In the genomic region with DNA sequence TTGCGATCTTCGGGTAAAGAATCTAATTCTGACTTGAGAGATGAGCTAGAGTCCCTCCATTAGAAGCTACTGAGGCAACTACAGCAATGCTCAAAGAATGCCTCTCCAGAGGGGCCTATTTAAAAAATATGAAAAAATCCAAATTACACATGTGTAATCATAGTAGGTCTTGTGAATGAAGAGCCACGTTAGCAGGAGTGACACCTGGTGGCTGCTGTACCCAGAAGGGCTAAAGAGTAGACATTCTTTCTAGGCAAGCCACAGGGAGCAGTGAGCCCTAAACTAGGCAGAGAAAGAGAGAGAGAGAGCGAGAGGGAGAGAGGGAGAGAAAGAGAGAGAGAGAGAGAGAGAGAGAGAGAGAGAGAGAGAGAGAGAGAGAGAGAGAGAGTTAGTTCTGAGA, we compare ENCODE assay signal across 22 mouse cellular contexts.
A peak's percentile ranks its signal among the peaks of the same experiment; 100 is the strongest.
DNase-seq lines count a peak whose midpoint lies in the region; ATAC-seq and TF ChIP-seq lines count a peak whose summit lies in the region.
"Had no signal": no experiment of that assay in that cellular context is flagged by ENCODE, and none has a peak within 500 bp of the region (broad histone marks: within the 10 kb centered on the region; RNA-seq: fewer than 3 reads in every experiment).

No protein-coding gene starts in this region.

- TF ChIP-seq EP300 in heart, postnatal 0 days (IDR thresholded peaks at IDR 0.05; ENCODE audit: low read depth), result no peak
- no peak for TF ChIP-seq EP300 in stomach, postnatal 0 days (optimal IDR thresholded peaks at IDR 0.05)

- H3K4me1 ChIP-seq in heart, postnatal 0 days (ENCODE audit: control insufficient read depth, insufficient read depth), result no peaks in the 10 kb centered on the region
- no peaks in the 10 kb centered on the region for H3K4me1 ChIP-seq in kidney, postnatal 0 days (replicated peaks; ENCODE audit: insufficient read depth, low read length)
- H3K4me1 ChIP-seq in kidney, embryonic 14.5 days (ENCODE audit: control insufficient read depth, insufficient read depth, low read length), result no peaks in the 10 kb centered on the region
- no peaks in the 10 kb centered on the region for H3K4me1 ChIP-seq in lung, adult 2 months (ENCODE audit: control insufficient read depth, insufficient read depth, low read length)
- H3K4me1 ChIP-seq in stomach, postnatal 0 days (replicated peaks; ENCODE audit: control insufficient read depth, insufficient read depth), result no peaks in the 10 kb centered on the region
- H3K4me1 ChIP-seq: forebrain, embryonic 10.5 days; heart, embryonic 15.5 days; kidney, embryonic 15.5 days; liver, embryonic 12.5 days; lung, embryonic 15.5 days; midbrain, embryonic 12.5 days had no signal

- no peaks in the 10 kb centered on the region for H3K9me3 ChIP-seq in heart, postnatal 0 days (replicated peaks; ENCODE audit: control insufficient read depth, low read length)
- H3K9me3 ChIP-seq in kidney, postnatal 0 days (replicated peaks; ENCODE audit: low read length), result no peaks in the 10 kb centered on the region
- H3K9me3 ChIP-seq in kidney, embryonic 14.5 days (ENCODE audit: control insufficient read depth, low read length), result no peaks in the 10 kb centered on the region
- no peaks in the 10 kb centered on the region for H3K9me3 ChIP-seq in stomach, postnatal 0 days (ENCODE audit: control insufficient read depth, low read length)
- H3K9me3 ChIP-seq: forebrain, embryonic 10.5 days; G1E; heart, embryonic 15.5 days; kidney, embryonic 15.5 days; liver, embryonic 12.5 days; lung, embryonic 15.5 days; midbrain, embryonic 12.5 days had no signal

- 71% methylated on average over 4 of the region's 4 CpGs for WGBS in heart, postnatal 0 days
- WGBS in kidney, postnatal 0 days, result 73% methylated on average over 4 of the region's 4 CpGs
- WGBS in kidney, embryonic 14.5 days, result 77% methylated on average over 4 of the region's 4 CpGs
- WGBS in lung, adult 2 months, result 76% methylated on average over 4 of the region's 4 CpGs
- 68% methylated on average over 4 of the region's 4 CpGs for WGBS in stomach, postnatal 0 days

- no peak overlapping the region for H3K9ac ChIP-seq in heart, postnatal 0 days (replicated peaks; ENCODE audit: low read depth, low read length)
- H3K9ac ChIP-seq in kidney, postnatal 0 days (ENCODE audit: low read depth, low read length), result no peak overlapping the region
- H3K9ac ChIP-seq in kidney, embryonic 14.5 days (ENCODE audit: low read depth, low read length), result no peak overlapping the region
- H3K9ac ChIP-seq in stomach, postnatal 0 days (ENCODE audit: low read length), result no peak overlapping the region
- H3K9ac ChIP-seq: heart, embryonic 15.5 days; kidney, embryonic 15.5 days; liver, embryonic 12.5 days; lung, embryonic 15.5 days; midbrain, embryonic 12.5 days had no signal

- no peaks in the 10 kb centered on the region for H3K36me3 ChIP-seq in heart, postnatal 0 days (replicated peaks; ENCODE audit: control insufficient read depth, insufficient read depth, low read length)
- H3K36me3 ChIP-seq in kidney, postnatal 0 days (ENCODE audit: insufficient read depth, low read length), result no peaks in the 10 kb centered on the region
- H3K36me3 ChIP-seq in kidney, embryonic 14.5 days (ENCODE audit: control insufficient read depth, insufficient read depth, low read length), result no peaks in the 10 kb centered on the region
- H3K36me3 ChIP-seq in stomach, postnatal 0 days (ENCODE audit: control insufficient read depth, insufficient read depth, low read length), result no peaks in the 10 kb centered on the region
- H3K36me3 ChIP-seq: forebrain, embryonic 10.5 days; G1E; heart, embryonic 15.5 days; kidney, embryonic 15.5 days; liver, embryonic 12.5 days; lung, embryonic 15.5 days; midbrain, embryonic 12.5 days had no signal

- DNase-seq in heart, postnatal 0 days (ENCODE audit: low spot score), result no peak
- DNase-seq in heart, adult 8-10 months (ENCODE audit: low spot score), result no peak
- DNase-seq in kidney, postnatal 0 days (ENCODE audit: low spot score), result no peak
- DNase-seq in lung, postnatal 10 days, result peak; percentile 5
- no peak for DNase-seq in lung, adult 2 months
- no peak for DNase-seq in stomach, postnatal 0 days (ENCODE audit: low spot score)
- DNase-seq: adrenal gland, adult 2 months; cerebellum, adult 11-12 months; cerebellum, postnatal 10 days; gastrocnemius, postnatal 25 days; right cerebral cortex, postnatal 14 days; thymus, postnatal 14 days had no signal

- ATAC-seq in heart, postnatal 0 days (ENCODE audit: insufficient read depth, low read depth), result no peak
- ATAC-seq in kidney, postnatal 0 days (replicated peaks; ENCODE audit: low FRiP score, low read depth), result no peak
- ATAC-seq in kidney, embryonic 14.5 days (ENCODE audit: low FRiP score, low TSS enrichment), result no peak
- ATAC-seq in stomach, postnatal 0 days (ENCODE audit: low FRiP score, low TSS enrichment), result no peak
- ATAC-seq: forebrain, embryonic 16.5 days; inflammation-experienced regulatory T-cells, adult 6 months; liver, embryonic 12.5 days had no signal

- H3K4me3 ChIP-seq in heart, postnatal 0 days (ENCODE audit: low read depth, low read length), result no peak overlapping the region
- no peak overlapping the region for H3K4me3 ChIP-seq in kidney, postnatal 0 days (replicated peaks; ENCODE audit: low read depth, low read length)
- no peak overlapping the region for H3K4me3 ChIP-seq in kidney, embryonic 14.5 days (ENCODE audit: low read length)
- H3K4me3 ChIP-seq in lung, adult 2 months (replicated peaks; ENCODE audit: extremely low read depth, low read depth, low read length), result no peak overlapping the region
- no peak overlapping the region for H3K4me3 ChIP-seq in stomach, postnatal 0 days (ENCODE audit: low read depth, low read length)
- H3K4me3 ChIP-seq: forebrain, embryonic 10.5 days; heart, embryonic 15.5 days; kidney, embryonic 15.5 days; liver, embryonic 12.5 days; lung, embryonic 15.5 days; midbrain, embryonic 12.5 days had no signal

- peak; percentile 32; the same call in 1 of the 2 replicates for TF ChIP-seq CTCF in heart, postnatal 0 days (IDR thresholded peaks at IDR 0.05; ENCODE audit: low read depth)
- TF ChIP-seq CTCF in kidney, postnatal 0 days (IDR thresholded peaks at IDR 0.05; ENCODE audit: low read depth), result peak; percentile 21; the same call in 1 of the 2 replicates
- no peak for TF ChIP-seq CTCF in lung, adult 2 months (IDR thresholded peaks at IDR 0.05; ENCODE audit: insufficient read depth, low read length)
- peak; percentile 34; the same call in 1 of the 2 replicates for TF ChIP-seq CTCF in stomach, postnatal 0 days (IDR thresholded peaks at IDR 0.05; ENCODE audit: low read depth)

- no peak overlapping the region for H3K4me2 ChIP-seq in heart, postnatal 0 days (ENCODE audit: low read depth, low read length)
- no peak overlapping the region for H3K4me2 ChIP-seq in kidney, postnatal 0 days (ENCODE audit: low read length)
- H3K4me2 ChIP-seq in kidney, embryonic 14.5 days (replicated peaks; ENCODE audit: low read depth, low read length), result no peak overlapping the region
- no peak overlapping the region for H3K4me2 ChIP-seq in stomach, postnatal 0 days (replicated peaks; ENCODE audit: low read depth)
- H3K4me2 ChIP-seq: heart, embryonic 15.5 days; kidney, embryonic 15.5 days; liver, embryonic 12.5 days; lung, embryonic 15.5 days; midbrain, embryonic 12.5 days had no signal

- TF ChIP-seq POLR2A in lung, adult 2 months (IDR thresholded peaks at IDR 0.05; ENCODE audit: borderline replicate concordance, extremely low read depth, low read depth, low read length), result no peak

- no peaks in the 10 kb centered on the region for H3K27me3 ChIP-seq in heart, postnatal 0 days (ENCODE audit: control insufficient read depth, insufficient read depth, low read length)
- no peaks in the 10 kb centered on the region for H3K27me3 ChIP-seq in kidney, postnatal 0 days (ENCODE audit: insufficient read depth, low read length)
- H3K27me3 ChIP-seq in kidney, embryonic 14.5 days (ENCODE audit: control insufficient read depth, insufficient read depth, low read length), result no peaks in the 10 kb centered on the region
- H3K27me3 ChIP-seq in stomach, postnatal 0 days (ENCODE audit: control insufficient read depth, insufficient read depth, low read length), result no peaks in the 10 kb centered on the region
- H3K27me3 ChIP-seq: heart, embryonic 15.5 days; kidney, embryonic 15.5 days; liver, embryonic 12.5 days; lung, embryonic 15.5 days; midbrain, embryonic 12.5 days had no signal

- no peak overlapping the region for H3K27ac ChIP-seq in heart, postnatal 0 days (ENCODE audit: low read depth)
- H3K27ac ChIP-seq in kidney, postnatal 0 days, result no peak overlapping the region
- no peak overlapping the region for H3K27ac ChIP-seq in kidney, embryonic 14.5 days (ENCODE audit: low read depth, low read length)
- H3K27ac ChIP-seq in stomach, postnatal 0 days (replicated peaks), result no peak overlapping the region
- H3K27ac ChIP-seq: forebrain, embryonic 10.5 days; heart, embryonic 15.5 days; kidney, embryonic 15.5 days; liver, embryonic 12.5 days; lung, embryonic 15.5 days; midbrain, embryonic 12.5 days had no signal
